Mouse (Mus musculus) embryonic facial prominence, embryonic 10.5 days (tissue): Measurements from ENCODE around the gene Tnc. TPM values are rescaled to one million over a fixed set of nuclear protein-coding genes. Genes with fewer than 3 reads are reported as not detected.

Experiments used
- polyA plus RNA-seq: library from polyadenylated mRNA; unstranded; fragments of >200 nt; fragmentation: Nextera tagmentation; extraction: Ambion mirVana; gene quantifications from 2 replicates; pipeline ENCODE4 v1.2.1, GENCODE M21; 2016

Gene Tnc
- polyA plus RNA-seq, 1 experiment from 2014 or later, result 7.1 TPM

Other genes starting within 250 kb of the Tnc start
- not detected in 2 replicates for gene Tnfsf8, start 185.7 kb downstream of the Tnc start, polyA plus RNA-seq